Mouse (Mus musculus): ENCODE measurements around the gene Ccdc92. TPM values are rescaled to one million over a fixed set of nuclear protein-coding genes. Genes with fewer than 3 reads are reported as not detected.

Gene Ccdc92
- total RNA-seq, 1 experiment from 2014 or later = 2.4 TPM

DNA sequence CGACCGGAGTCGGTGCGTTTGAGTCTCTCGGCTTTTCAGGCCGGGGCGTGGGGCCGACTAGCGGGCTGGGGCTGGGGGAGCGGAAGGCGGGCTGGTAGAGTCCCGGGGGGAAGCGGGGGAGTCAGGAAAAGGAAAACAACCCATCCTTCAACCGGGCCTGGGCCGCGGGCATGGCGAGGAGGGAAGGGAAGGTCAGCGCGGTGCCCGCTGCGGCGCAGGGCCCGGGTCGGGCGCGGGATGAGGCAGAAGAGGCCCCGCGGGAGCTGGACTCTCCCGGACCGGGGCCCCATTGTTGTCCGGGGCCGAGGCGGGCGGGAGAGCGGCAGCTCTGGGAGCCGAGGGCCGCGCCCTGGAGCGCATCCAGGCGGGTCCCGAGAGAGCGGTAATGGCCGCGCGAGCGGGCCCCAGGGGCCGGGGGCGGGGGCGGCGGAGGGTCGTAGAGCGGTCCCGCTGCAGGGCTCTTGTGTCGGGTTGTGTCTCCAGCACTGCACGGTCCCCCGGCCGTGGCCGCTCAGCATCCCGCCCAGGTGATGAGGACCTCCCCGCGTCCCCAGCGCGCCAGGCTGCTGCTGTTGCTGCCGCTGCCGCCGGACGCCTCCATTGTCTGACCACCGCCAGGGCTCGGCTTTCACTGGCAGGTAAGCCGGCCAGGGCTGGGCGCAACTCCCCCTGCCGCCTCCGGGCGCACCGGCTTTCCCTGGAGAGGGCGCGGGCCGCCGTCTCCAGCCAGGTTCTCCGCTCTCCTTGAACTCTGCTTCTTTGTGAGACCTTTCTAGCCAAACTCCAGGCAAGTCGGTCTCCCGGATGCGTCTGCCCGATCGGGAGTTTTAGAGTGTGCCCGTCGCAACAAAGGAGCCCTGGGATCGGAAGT lies 882 bp upstream of the Ccdc92 start:
- no peak for ATAC-seq (ENCODE audit: extremely low read depth, insufficient number of reproducible peaks, low FRiP score, poor library complexity, severe bottlenecking)

DNA sequence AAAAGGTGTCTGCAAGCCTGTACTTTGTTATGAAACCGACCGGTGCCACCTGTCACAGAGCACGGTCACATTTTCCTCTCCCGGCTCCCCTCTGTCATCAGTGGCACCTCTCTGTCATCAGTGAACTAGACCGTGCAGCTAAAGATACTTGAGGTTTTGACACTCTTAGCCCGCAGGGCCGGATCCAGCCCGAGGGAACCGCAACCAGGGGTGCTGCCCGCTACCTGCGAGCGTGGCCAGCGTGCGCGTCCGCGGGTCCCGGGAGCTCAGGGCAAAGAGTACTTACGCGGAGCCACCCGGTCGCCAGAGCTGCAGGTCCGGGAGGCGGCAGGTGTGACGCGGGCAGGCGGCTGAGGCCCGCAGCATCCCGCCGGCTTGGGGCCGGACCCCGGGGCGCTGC lies 761 bp downstream of the Ccdc92 start:
- ATAC-seq (ENCODE audit: extremely low read depth, insufficient number of reproducible peaks, low FRiP score, poor library complexity, severe bottlenecking) = 0 out of 2 replicates have a peak, but pooled peaks have one; percentile 11

DNA sequence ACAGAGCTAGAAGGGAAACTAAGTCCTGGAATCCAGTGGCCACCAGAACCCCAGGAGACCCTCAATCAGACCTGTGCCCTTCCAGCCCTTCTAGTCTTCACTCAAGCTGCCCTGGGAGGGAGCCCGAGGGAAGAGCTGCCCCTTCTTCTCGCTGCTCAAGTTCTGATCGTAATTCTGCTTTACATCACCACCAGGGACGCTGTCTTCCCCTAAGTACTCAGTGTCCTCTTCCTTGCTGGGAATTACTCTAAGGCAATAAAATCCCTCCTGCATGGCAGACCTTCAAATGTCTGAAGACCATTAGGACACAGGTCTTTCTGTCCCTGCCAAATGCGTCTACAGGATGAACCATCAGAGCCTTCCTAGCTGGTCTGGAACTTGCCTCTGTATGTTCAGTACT lies 2.2 kb downstream of the Ccdc92 start:
- no peak for ATAC-seq (ENCODE audit: extremely low read depth, insufficient number of reproducible peaks, low FRiP score, poor library complexity, severe bottlenecking)

DNA sequence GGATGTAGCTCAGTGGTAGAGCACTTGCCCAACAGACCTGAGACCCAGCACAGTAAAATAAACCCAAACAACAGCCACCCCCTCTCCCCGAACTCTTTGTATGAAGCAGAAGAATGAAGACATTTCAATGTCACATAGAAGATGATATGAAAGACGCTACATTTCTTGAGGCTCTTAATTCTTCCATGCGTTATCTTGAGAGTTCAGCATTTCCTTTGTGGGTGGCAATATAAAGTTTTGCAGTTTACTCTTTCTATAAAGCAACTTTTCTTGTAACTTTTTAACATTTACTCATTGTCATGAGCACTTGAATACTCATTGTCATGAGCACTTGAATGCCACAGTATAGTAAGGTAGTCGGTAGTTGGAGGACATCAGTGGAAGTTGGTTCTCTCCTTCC lies 8.0 kb downstream of the Ccdc92 start:
- ATAC-seq (ENCODE audit: extremely low read depth, insufficient number of reproducible peaks, low FRiP score, poor library complexity, severe bottlenecking) = no peak

DNA sequence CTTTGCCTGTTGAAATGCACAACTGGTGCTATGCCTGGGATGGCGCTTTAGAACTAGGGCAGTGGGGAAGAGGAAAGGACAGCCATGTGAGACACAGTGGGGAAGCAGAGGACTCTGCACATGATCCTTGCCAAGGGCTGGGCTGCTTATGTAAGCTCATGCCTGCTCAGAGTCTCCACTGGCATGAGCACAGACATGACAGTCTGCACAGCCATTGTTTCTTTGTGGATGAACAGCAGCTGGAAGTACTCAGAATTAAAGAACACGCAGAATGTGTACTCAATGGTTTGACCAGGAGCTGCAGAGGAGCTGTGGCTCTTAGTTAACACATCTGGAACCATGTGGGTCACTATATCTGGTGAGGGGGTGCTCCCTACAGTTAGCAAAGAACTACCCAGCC lies 9.1 kb downstream of the Ccdc92 start:
- no peak for ATAC-seq (ENCODE audit: extremely low read depth, insufficient number of reproducible peaks, low FRiP score, poor library complexity, severe bottlenecking)

DNA sequence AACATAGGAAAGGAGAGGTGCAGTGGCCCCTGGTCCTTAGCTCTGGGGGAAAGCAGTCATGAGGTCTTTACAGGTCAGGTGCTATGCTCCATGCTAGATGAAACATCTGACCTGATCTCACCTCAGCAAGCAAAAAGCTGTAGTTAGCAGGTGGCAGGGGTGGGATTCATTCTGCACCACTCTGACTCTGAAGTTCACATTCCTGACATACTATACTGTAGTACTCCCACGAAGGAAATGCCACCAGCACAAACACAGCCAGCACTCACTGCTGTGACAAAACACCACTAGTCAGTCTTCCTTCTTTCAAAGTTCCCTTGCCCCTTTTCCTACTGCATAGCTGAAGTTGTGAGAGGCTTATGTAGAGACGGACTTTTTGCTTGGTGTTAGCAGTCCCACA lies 9.9 kb downstream of the Ccdc92 start:
- ATAC-seq (ENCODE audit: extremely low read depth, insufficient number of reproducible peaks, low FRiP score, poor library complexity, severe bottlenecking) = no peak

DNA sequence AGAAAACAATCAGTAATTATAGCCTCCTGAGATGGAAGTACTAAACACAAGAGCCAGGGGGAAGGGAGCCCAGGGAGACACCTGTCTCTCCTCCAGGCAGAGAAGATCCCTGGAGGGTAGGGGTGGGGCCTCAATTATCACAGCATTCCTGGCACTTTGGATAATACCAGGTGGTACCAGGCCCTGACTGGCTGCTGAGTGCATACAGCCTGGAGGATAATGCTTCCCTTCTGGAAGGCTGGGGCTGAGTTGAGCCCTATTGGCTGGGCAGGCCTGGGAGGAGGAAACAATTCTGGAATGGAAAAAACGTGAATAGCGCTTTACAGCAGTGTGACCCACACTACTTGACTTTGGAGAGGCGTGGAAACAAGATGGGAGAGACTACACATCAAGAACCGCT lies 10.7 kb downstream of the Ccdc92 start:
- ATAC-seq (ENCODE audit: extremely low read depth, insufficient number of reproducible peaks, low FRiP score, poor library complexity, severe bottlenecking) = no peak

DNA sequence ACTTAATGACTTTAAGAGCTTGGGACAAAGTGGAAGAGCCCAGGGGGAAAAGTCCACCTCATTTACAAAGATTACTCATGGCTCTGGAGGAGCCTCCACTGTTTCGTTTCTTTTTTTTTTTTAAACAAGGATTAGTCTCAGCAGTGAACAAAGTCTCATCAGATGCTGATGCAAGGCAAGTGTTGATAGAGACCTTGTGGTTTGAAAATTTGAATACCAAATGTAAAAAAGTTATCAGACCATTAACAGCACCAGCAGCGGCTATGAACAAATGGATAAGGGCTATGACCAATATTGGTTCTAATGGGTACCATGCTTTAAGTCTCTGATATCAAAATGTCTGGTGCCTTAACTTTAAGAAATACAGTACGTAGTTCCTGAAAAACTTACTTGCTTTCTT lies 13.2 kb downstream of the Ccdc92 start:
- ATAC-seq (ENCODE audit: extremely low read depth, insufficient number of reproducible peaks, low FRiP score, poor library complexity, severe bottlenecking) = no peak

DNA sequence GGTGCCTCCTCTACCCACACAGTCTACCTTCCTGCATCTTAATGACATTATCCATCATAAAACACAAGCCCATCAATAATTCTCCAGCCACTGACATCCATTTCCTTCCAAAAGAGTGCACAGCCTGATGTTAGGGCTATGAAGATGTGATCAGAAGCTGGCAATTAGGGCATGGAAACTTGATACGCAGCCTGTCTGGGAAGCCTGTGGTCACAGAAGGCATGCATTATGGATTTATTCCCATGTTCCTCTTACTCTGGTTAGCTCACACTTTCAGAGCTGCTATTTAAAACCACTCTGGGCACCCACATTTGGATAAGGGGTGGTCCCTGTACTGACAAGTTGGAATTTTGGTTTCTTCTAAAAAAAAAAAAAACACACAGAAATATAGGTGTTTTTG lies 15.2 kb downstream of the Ccdc92 start:
- ATAC-seq (ENCODE audit: extremely low read depth, insufficient number of reproducible peaks, low FRiP score, poor library complexity, severe bottlenecking) = no peak

DNA sequence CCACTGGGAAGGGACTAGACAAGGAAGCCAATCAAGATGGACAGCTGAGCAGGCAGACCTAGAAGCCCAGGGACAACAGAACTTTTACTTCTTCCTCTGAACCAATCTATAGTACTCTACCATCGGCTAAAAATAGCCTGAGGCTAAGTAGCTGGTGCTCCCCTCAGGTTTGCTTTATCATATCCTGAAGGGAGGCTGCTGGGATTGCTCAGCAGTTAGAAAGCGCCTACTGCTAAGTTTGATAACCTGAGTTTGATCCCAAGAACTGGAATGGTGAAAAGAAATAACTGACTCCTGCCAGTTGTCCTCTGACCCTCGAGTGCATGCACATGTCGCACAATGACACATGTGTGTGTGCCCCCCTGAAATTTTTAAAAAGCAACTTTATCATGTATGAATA lies 17.3 kb downstream of the Ccdc92 start:
- ATAC-seq (ENCODE audit: extremely low read depth, insufficient number of reproducible peaks, low FRiP score, poor library complexity, severe bottlenecking) = no peak

DNA sequence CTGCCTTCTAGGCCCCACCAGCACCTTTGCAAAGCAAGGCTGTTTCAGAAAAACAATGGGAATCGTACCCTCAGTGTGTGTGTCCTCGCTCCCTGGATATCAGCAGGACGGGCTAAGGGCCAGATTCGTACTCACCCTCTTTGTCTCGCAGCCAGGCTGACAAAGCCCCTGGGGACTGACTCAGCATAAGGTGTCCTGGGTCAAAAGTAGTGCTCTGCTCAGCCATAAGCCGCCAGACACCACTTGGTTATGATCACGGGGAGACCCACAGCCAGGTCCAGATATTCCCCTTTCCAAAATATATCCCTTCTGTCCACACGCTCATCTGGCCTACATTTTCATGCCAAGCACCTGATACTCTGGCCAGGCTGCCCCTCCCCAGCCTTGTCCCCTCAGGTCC lies 18.8 kb downstream of the Ccdc92 start:
- ATAC-seq (ENCODE audit: extremely low read depth, insufficient number of reproducible peaks, low FRiP score, poor library complexity, severe bottlenecking) = no peak

DNA sequence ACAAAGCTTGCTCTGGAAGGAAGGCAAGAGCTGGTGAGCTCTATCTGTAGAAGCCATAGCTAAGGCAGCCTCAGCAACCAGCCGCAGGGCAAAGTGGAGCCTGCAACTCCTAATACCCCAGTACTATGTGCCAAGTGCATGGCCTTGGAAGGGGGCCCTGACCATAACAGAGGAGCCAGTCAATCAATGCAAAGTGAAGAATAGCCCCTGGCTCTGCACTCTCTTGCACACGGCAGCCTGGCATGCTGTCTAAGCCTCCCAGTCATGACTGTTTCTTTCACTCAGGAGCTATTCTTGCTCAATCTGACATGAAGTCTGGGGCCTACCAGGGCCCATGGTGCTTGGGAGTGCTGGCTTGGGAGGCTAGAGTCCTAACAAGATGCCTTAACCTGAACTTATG lies 21.6 kb downstream of the Ccdc92 start:
- ATAC-seq (ENCODE audit: extremely low read depth, insufficient number of reproducible peaks, low FRiP score, poor library complexity, severe bottlenecking) = no peak

DNA sequence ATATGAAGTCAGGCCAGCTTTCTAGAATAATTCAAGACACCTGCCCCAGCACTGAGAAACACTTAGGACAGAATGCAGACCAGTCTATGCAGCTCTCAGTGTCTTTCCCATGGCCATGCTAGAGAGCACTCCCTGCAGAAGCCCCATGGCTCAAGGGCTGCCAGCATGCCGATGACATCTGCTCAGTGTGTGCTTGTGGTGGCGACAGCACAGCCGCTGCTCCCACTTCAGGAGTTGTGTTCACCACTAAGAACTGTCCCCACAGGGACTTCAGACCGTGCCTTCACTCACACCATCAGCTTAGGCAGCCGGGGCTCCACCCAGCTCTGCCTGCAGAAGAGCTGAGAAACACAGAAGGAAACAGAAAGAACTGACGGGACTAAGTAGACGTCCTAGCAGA lies 22.0 kb downstream of the Ccdc92 start:
- ATAC-seq (ENCODE audit: extremely low read depth, insufficient number of reproducible peaks, low FRiP score, poor library complexity, severe bottlenecking) = no peak

DNA sequence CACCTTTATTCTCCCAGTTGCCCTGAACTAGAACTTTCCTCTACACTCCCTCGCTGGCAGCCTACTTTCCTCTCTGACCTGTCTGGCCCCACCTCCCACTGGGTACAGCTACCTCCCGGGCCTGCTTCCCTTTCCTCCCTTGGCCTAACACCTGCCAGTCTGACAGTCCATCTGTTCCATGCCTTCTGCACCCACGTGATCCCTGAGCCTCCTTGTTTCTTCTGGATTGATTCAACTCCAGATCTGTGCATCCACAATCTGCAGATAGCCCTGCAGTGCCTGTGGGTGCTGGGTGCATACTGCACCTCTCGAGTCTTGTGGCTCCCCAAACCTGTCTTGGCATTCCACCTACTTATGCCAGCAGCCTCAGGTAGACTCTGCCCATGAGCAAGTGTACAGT lies 25.6 kb downstream of the Ccdc92 start:
- no peak for ATAC-seq (ENCODE audit: extremely low read depth, insufficient number of reproducible peaks, low FRiP score, poor library complexity, severe bottlenecking)

DNA sequence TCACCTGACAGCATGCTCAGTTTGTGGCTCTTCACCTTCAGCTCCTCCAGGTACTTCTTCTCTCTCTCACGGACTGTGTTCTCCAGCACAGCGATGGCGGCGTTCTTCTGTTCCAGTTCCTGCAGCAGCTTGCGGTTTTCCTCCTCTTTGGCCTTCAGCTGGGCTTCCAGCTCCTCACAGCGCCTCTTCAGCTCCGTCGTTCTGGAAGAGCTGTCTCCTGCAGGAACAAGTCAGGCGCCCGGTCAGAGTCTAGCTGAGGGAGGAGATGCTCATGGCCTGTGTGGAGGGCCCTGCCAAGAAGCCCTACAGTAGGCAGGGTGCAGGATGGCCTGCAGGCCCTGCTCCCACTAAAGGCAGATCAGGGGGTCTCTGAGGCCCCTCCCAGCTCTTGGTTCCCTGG lies 26.1 kb downstream of the Ccdc92 start:
- ATAC-seq (ENCODE audit: extremely low read depth, insufficient number of reproducible peaks, low FRiP score, poor library complexity, severe bottlenecking) = no peak

DNA sequence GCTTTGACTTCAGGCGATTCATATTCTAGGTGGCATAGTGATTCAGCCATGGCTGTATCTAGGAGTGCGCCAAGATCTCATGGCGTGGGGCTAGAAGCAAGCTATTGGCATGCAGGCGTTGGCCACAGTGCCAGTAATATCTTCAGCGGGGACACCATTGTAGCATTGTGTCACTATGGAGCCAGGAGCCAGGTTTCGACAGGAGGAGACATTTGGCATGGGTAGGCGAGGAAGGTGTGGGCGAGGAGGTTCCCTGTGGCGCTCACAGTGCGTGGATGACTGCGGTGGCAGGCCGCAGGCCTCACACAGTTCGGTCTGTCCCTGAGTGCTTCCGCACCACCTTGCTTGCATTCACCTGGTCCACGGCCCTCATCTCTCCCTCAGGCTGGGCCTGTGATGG lies 27.0 kb downstream of the Ccdc92 start:
- no peak for ATAC-seq (ENCODE audit: extremely low read depth, insufficient number of reproducible peaks, low FRiP score, poor library complexity, severe bottlenecking)

DNA sequence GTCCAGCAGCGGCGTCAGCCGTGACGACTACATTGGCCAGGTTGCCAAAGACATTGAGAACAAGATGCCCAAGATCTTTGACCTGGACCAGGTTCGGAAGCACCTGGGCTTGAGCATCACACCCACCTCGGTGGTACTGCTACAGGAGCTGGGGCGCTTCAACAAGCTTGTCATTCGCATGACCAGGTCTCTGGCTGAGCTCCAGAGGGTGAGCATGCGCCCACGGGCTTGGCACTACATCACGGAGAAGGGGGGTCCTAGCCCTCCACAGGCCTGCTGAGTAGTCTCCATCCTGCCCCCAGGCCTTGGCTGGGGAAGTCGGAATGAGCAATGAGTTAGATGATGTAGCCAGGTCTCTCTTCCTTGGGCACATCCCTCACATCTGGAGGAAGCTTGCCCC lies 31.9 kb downstream of the Ccdc92 start:
- no peak for ATAC-seq (ENCODE audit: extremely low read depth, insufficient number of reproducible peaks, low FRiP score, poor library complexity, severe bottlenecking)

DNA sequence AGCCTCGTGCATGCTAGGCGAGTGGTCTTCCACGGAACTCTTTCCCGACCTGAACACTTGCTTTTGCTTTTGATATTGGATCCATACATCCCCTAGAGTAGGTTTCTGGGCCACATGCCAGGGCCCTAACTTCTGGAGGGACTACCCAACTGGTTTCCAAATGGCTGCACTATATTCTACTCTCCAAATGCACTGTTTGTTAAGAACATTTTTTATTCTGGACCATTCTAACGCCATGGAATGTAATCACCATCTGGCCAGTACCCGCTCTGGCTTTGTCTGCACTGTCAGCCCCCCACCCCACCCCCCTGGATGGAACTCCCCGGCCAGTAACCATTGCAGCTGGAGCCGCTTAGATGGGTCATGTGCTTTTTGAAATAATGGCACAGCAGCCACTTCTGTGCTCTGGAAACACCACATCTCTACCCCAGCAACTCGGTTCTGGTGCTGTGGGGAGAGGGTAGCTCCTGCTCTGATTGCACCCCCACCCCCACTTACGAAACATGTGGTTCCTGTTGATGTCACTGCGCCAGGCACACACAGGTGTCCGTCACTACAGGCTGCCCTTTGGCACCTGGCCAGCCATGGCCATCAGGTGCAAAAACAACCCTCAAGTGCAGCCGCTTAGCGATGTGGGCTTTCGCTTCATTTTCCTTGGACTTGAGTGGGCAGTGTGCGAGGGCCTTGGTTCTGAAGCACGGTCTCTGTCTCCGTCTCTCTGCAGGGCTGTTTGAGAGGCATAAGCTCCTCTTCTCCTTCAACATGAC lies 39.9 kb downstream of the Ccdc92 start:
- no peak for ATAC-seq (ENCODE audit: extremely low read depth, insufficient number of reproducible peaks, low FRiP score, poor library complexity, severe bottlenecking)

DNA sequence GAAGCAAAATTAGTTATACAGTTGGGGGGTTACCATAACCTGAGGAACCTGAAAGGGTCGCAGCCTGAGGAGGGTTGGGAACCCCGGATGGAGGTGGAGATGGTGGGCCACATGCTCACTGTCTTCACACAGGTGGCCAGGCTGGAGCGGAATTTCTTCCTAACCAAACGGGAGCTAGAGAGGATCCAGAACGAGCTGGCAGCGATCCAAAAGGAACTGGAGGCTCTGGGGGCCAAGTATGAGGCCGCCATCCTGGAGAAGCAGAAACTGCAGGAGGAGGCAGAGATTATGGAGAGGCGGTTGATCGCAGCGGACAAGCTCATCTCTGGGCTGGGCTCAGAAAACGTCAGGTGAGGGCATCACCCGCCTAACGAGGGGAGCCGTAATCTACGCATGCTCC lies 45.2 kb downstream of the Ccdc92 start:
- ATAC-seq (ENCODE audit: extremely low read depth, insufficient number of reproducible peaks, low FRiP score, poor library complexity, severe bottlenecking) = no peak

DNA sequence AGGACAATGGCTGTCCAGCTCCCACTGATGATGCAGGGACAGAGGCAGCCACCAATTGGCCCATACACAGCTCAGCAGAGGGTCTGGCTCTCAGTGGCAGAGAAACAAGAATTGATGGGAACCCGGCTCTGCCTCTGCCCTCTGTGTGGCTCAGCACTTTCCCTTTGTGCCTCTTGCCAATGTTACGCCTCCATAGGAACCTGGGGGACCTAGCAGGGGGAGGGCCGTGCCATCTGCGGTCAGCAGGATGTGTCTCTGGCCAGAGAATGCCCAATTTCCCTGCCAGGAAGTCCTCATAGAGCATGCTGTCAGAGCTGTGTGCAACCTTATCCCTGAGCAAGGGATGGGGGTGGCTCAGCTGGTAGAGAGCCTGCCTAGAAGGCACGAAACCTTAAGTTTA lies 47.4 kb downstream of the Ccdc92 start:
- no peak for ATAC-seq (ENCODE audit: extremely low read depth, insufficient number of reproducible peaks, low FRiP score, poor library complexity, severe bottlenecking)

All from neutrophil, adult 5-6 weeks (primary cell).